Mouse (Mus musculus) liver, adult 2 months (tissue): ENCODE data around the gene Hs6st2. TPM values are rescaled to one million over a fixed set of nuclear protein-coding genes. Genes with fewer than 3 reads are reported as not detected.

Experiments used
- DNase-seq: peaks from one replicate; pipeline ENCODE4 v3.0.0-alpha.2; 2011; ENCODE audit warnings: low read depth, low spot score; ENCODE audit errors: extremely low read depth
- H3K27ac ChIP-seq: fragments of 200-500 bp; replicated peaks from 2 replicates; pipeline ENCODE4 v1.5.1; 2012; ENCODE audit warnings: low read depth, mild to moderate bottlenecking, control low read depth, inconsistent platforms, low read length; ENCODE audit not compliant: insufficient read depth
- H3K27me3 ChIP-seq: fragments of 200-500 bp; 2 replicates; pipeline ENCODE4 v1.6.1; 2012; ENCODE audit warnings: mild to moderate bottlenecking, moderate library complexity, low read length, inconsistent platforms; ENCODE audit not compliant: control insufficient read depth, insufficient read depth
- H3K36me3 ChIP-seq: fragments of 200-500 bp; 2 replicates; pipeline ENCODE4 v1.6.1; 2012; ENCODE audit warnings: low read length, inconsistent platforms; ENCODE audit not compliant: control insufficient read depth, insufficient read depth
- H3K4me1 ChIP-seq: fragments of 200-500 bp; 2 replicates; pipeline ENCODE4 v1.6.1; 2011; ENCODE audit warnings: low read length; ENCODE audit not compliant: control insufficient read depth, insufficient read depth
- H3K4me3 ChIP-seq: fragments of 200-500 bp; 2 replicates; pipeline ENCODE4 v1.5.1; 2011; ENCODE audit warnings: low read depth, mild to moderate bottlenecking, control low read depth, low read length, moderate library complexity; ENCODE audit not compliant: insufficient read depth
- H3K79me2 ChIP-seq: fragments of 200-500 bp; 2 replicates; pipeline ENCODE4 v1.6.1; 2012; ENCODE audit warnings: inconsistent platforms, mild to moderate bottlenecking, low read length, moderate library complexity; ENCODE audit not compliant: control insufficient read depth, insufficient read depth
- H3K9ac ChIP-seq: fragments of 200-500 bp; 2 replicates; pipeline ENCODE4 v1.6.1; 2012; ENCODE audit warnings: low read depth, mild to moderate bottlenecking, control low read depth, inconsistent platforms, low read length
- CTCF ChIP-seq: fragments of 200-500 bp; IDR thresholded peaks from 2 replicates; pipeline ENCODE4 v1.5.1; 2011; ENCODE audit warnings: low read depth, low read length, control low read depth
- POLR2A ChIP-seq: fragments of 200-500 bp; IDR thresholded peaks from 2 replicates; pipeline ENCODE4 v1.6.1; 2011; ENCODE audit warnings: low read length, control low read depth; ENCODE audit not compliant: insufficient read depth; ENCODE audit errors: extremely low read depth
- WGBS: fragments of 180-500 bp; shearing (Covaris S2); methylation state at CpG from one replicate; pipeline ENCODE4 v1.1.7; 2018; 5-methylcytosine and 5-hydroxymethylcytosine counted together
- polyA plus RNA-seq: library from polyadenylated mRNA; depleted of rRNA; stranded (reverse); fragments of >200 nt; gene quantifications from 2 replicates; pipeline ENCODE4 v1.2.3, GENCODE M21; 2012
- total RNA-seq: library from RNA; depleted of rRNA; stranded (reverse); fragments of >200 nt; gene quantifications from 2 replicates; pipeline ENCODE4 v1.2.3, GENCODE M21; 2014

Hs6st2 gene
- total and polyA plus RNA-seq, 2 experiments: under 0.01 TPM; not detected in 1

GRCm38 (mm10) chrX:51431706-51432105 lies 249.9 kb downstream of the Hs6st2 start:
- H3K27me3 ChIP-seq: no peaks in the 10 kb centered on the region
- TF ChIP-seq POLR2A: no peak
- TF ChIP-seq CTCF: no peak
- 83% methylated on average over 3 of the region's 3 CpGs for WGBS
- no peak overlapping the region for H3K27ac ChIP-seq
- DNase-seq: no peak
- H3K4me1 ChIP-seq: no peaks in the 10 kb centered on the region
- no peaks in the 10 kb centered on the region for H3K79me2 ChIP-seq
- H3K4me3 ChIP-seq: no peak overlapping the region
- no peak overlapping the region for H3K9ac ChIP-seq
- H3K36me3 ChIP-seq: no peaks in the 10 kb centered on the region

GRCm38 (mm10) chrX:51425031-51425430 lies 256.6 kb downstream of the Hs6st2 start:
- H3K36me3 ChIP-seq: no peaks in the 10 kb centered on the region
- no peak overlapping the region for H3K9ac ChIP-seq
- TF ChIP-seq CTCF (no peak), POLR2A (no peak)
- no peaks in the 10 kb centered on the region for H3K27me3 ChIP-seq
- no peaks in the 10 kb centered on the region for H3K79me2 ChIP-seq
- H3K4me3 ChIP-seq: no peak overlapping the region
- H3K4me1 ChIP-seq: no peaks in the 10 kb centered on the region
- WGBS: 79% methylated on average over 5 of the region's 5 CpGs
- no peak overlapping the region for H3K27ac ChIP-seq
- no peak for DNase-seq

GRCm38 (mm10) chrX:51410289-51410688 lies 271.4 kb downstream of the Hs6st2 start:
- Histone ChIP-seq H3K27ac (no peak overlapping the region), H3K4me3 (no peak overlapping the region), H3K9ac (no peak overlapping the region), H3K27me3 (no peaks in the 10 kb centered on the region), H3K79me2 (no peaks in the 10 kb centered on the region), H3K4me1 (no peaks in the 10 kb centered on the region), H3K36me3 (no peaks in the 10 kb centered on the region)
- TF ChIP-seq POLR2A (no peak), CTCF (no peak)
- DNase-seq: no peak
- WGBS: 84% methylated on average over 2 of the region's 2 CpGs

GRCm38 (mm10) chrX:51397457-51397856 lies 284.2 kb downstream of the Hs6st2 start:
- H3K36me3 ChIP-seq: no peaks in the 10 kb centered on the region
- H3K79me2 ChIP-seq: no peaks in the 10 kb centered on the region
- DNase-seq: peak; percentile 41
- H3K4me1 ChIP-seq: no peaks in the 10 kb centered on the region; the same call in 1 of the 2 replicates
- H3K27me3 ChIP-seq: no peaks in the 10 kb centered on the region
- TF ChIP-seq POLR2A (no peak), CTCF (peak; percentile 29; the same call in 1 of the 2 replicates)
- H3K9ac ChIP-seq: no peak overlapping the region
- H3K4me3 ChIP-seq: no peak overlapping the region
- no peak overlapping the region for H3K27ac ChIP-seq

- no peaks in the 10 kb centered on the region for H3K79me2 ChIP-seq
- TF ChIP-seq POLR2A (no peak), CTCF (peak; percentile 10; the same call in 1 of the 2 replicates)
- WGBS: 6% methylated on average over 5 of the region's 5 CpGs
- no peaks in the 10 kb centered on the region for H3K27me3 ChIP-seq
- DNase-seq: peak; percentile 33
- H3K36me3 ChIP-seq: no peaks in the 10 kb centered on the region
- H3K4me1 ChIP-seq: no peaks in the 10 kb centered on the region
- no peak overlapping the region for H3K4me3 ChIP-seq
- no peak overlapping the region for H3K9ac ChIP-seq
- H3K27ac ChIP-seq: no peak overlapping the region
Observed at GRCm38 (mm10) chrX:51374670-51375069, 307.0 kb downstream of the Hs6st2 start.

- WGBS: 7% methylated on average over 5 of the region's 5 CpGs
- peak; percentile 21 for DNase-seq
- H3K36me3 ChIP-seq: no peaks in the 10 kb centered on the region
- no peaks in the 10 kb centered on the region for H3K4me1 ChIP-seq
- no peaks in the 10 kb centered on the region for H3K27me3 ChIP-seq
- no peak for TF ChIP-seq POLR2A
- peak; percentile 51 for TF ChIP-seq CTCF
- H3K4me3 ChIP-seq: no peak overlapping the region
- H3K79me2 ChIP-seq: no peaks in the 10 kb centered on the region
- no peak overlapping the region for H3K27ac ChIP-seq
- H3K9ac ChIP-seq: no peak overlapping the region
Observed at GRCm38 (mm10) chrX:51372477-51373239, 309.0 kb downstream of the Hs6st2 start.
